In the genomic region with DNA sequence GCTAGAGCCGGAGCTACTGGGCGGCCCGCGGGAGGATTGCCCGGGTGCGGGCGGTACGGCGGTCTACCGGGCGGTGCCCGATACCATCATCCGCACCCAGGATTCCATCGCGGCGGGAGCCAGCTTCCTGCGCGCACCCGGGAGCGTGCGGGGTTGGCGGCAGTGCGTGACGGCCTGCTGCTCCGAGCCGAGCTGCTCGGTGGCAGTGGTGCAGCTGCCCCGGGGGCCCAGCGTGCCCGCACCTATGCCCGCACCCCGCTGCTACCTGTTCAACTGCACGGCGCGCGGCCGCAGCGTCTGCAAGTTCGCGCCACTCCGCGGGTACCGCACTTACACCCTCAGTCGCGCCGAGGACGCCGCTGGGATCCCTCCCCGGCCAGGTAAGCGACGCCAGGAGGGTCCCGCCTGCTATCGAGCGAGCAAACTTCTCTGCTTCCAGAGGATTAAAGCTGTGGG, we compare ENCODE assay signal across 8 mouse cellular contexts. TPM values are rescaled to one million over a fixed set of nuclear protein-coding genes. Genes with fewer than 3 reads are reported as not detected.
DNase-seq lines count a peak whose midpoint lies in the region; ATAC-seq and TF ChIP-seq lines count a peak whose summit lies in the region.

No protein-coding gene starts in this region.

- no peak for TF ChIP-seq CTCF in kidney, postnatal 0 days (IDR thresholded peaks at IDR 0.05; ENCODE audit: low read depth)

- DNase-seq in kidney, postnatal 0 days (ENCODE audit: low spot score): no peak
- no peak for DNase-seq in kidney, adult 9 months
- peak; percentile 54 for DNase-seq in MN1 (ENCODE audit: low spot score)
- no peak for DNase-seq in left cerebral cortex, postnatal 4 days
- no peak for DNase-seq in gastrocnemius, adult 18-20 months (ENCODE audit: low spot score)

- H3K9ac ChIP-seq in kidney, postnatal 0 days (ENCODE audit: low read depth, low read length): peak overlapping the region; percentile 37; the same call in 1 of the 2 replicates
- 0 out of 2 replicates have a peak overlapping the region, but pooled peaks have one; percentile 18 for H3K9ac ChIP-seq in embryonic facial prominence, embryonic 15.5 days
- peak overlapping the region; percentile 61 for H3K9ac ChIP-seq in limb, embryonic 13.5 days
- H3K9ac ChIP-seq in stomach, embryonic 15.5 days: peak overlapping the region; percentile 30; the same call in 1 of the 2 replicates

- peaks cover 6% of the 10 kb centered on the region; the same call in 1 of the 2 replicates for H3K27me3 ChIP-seq in kidney, postnatal 0 days (ENCODE audit: insufficient read depth, low read length)
- peaks cover 24% of the 10 kb centered on the region for H3K27me3 ChIP-seq in embryonic facial prominence, embryonic 15.5 days
- H3K27me3 ChIP-seq in limb, embryonic 13.5 days: peaks cover 33% of the 10 kb centered on the region
- peaks cover 5% of the 10 kb centered on the region; the same call in 1 of the 2 replicates for H3K27me3 ChIP-seq in stomach, embryonic 15.5 days (replicated peaks)

- H3K27ac ChIP-seq in kidney, postnatal 0 days: no peak overlapping the region
- H3K27ac ChIP-seq in embryonic facial prominence, embryonic 15.5 days (replicated peaks): no peak overlapping the region
- no peak overlapping the region for H3K27ac ChIP-seq in limb, embryonic 13.5 days
- H3K27ac ChIP-seq in stomach, embryonic 15.5 days: no peak overlapping the region

- intact Hi-C loops in left cerebral cortex, postnatal 4 days (cut with DNase I): no loop called here

- H3K36me3 ChIP-seq in kidney, postnatal 0 days (ENCODE audit: insufficient read depth, low read length): no peaks in the 10 kb centered on the region
- H3K36me3 ChIP-seq in embryonic facial prominence, embryonic 15.5 days: no peaks in the 10 kb centered on the region
- H3K36me3 ChIP-seq in limb, embryonic 13.5 days: no peaks in the 10 kb centered on the region
- H3K36me3 ChIP-seq in stomach, embryonic 15.5 days: no peaks in the 10 kb centered on the region

- no peaks in the 10 kb centered on the region for H3K9me3 ChIP-seq in kidney, postnatal 0 days (replicated peaks; ENCODE audit: low read length)
- no peaks in the 10 kb centered on the region for H3K9me3 ChIP-seq in embryonic facial prominence, embryonic 15.5 days (replicated peaks)
- no peaks in the 10 kb centered on the region for H3K9me3 ChIP-seq in limb, embryonic 13.5 days
- H3K9me3 ChIP-seq in stomach, embryonic 15.5 days: no peaks in the 10 kb centered on the region

- peak overlapping the region; percentile 99 for H3K4me2 ChIP-seq in kidney, postnatal 0 days (ENCODE audit: low read length)
- H3K4me2 ChIP-seq in embryonic facial prominence, embryonic 15.5 days (replicated peaks): peak overlapping the region; percentile 100
- H3K4me2 ChIP-seq in limb, embryonic 13.5 days (replicated peaks): peak overlapping the region; percentile 99
- H3K4me2 ChIP-seq in stomach, embryonic 15.5 days: peak overlapping the region; percentile 100

- peak overlapping the region; percentile 61 for H3K4me3 ChIP-seq in kidney, postnatal 0 days (replicated peaks; ENCODE audit: low read depth, low read length)
- H3K4me3 ChIP-seq in embryonic facial prominence, embryonic 15.5 days (replicated peaks): peak overlapping the region; percentile 71
- peak overlapping the region; percentile 65 for H3K4me3 ChIP-seq in limb, embryonic 13.5 days
- H3K4me3 ChIP-seq in stomach, embryonic 15.5 days (replicated peaks): peak overlapping the region; percentile 70

- H3K4me1 ChIP-seq in kidney, postnatal 0 days (replicated peaks; ENCODE audit: insufficient read depth, low read length): peaks cover 6% of the 10 kb centered on the region
- peaks cover 7% of the 10 kb centered on the region for H3K4me1 ChIP-seq in embryonic facial prominence, embryonic 15.5 days
- peaks cover 8% of the 10 kb centered on the region for H3K4me1 ChIP-seq in limb, embryonic 13.5 days
- peaks cover 9% of the 10 kb centered on the region for H3K4me1 ChIP-seq in stomach, embryonic 15.5 days

- WGBS in kidney, postnatal 0 days: under 1% methylated on average over 54 of the region's 54 CpGs
- WGBS in embryonic facial prominence, embryonic 15.5 days: under 1% methylated on average over 54 of the region's 54 CpGs
- 1% methylated on average over 44 of the region's 54 CpGs for WGBS in limb, embryonic 13.5 days
- WGBS in stomach, embryonic 15.5 days: under 1% methylated on average over 54 of the region's 54 CpGs

- peak; percentile 29 for ATAC-seq in kidney, postnatal 0 days (replicated peaks; ENCODE audit: low FRiP score, low read depth)
- peak; percentile 21 for ATAC-seq in embryonic facial prominence, embryonic 15.5 days (ENCODE audit: insufficient number of reproducible peaks, low FRiP score, low TSS enrichment, low read depth)
- ATAC-seq in limb, embryonic 13.5 days (ENCODE audit: low FRiP score, low read depth): no peak
- 0 out of 2 replicates have a peak, but pooled peaks have one; percentile 20 for ATAC-seq in stomach, embryonic 15.5 days (ENCODE audit: insufficient read depth, low FRiP score, low read depth)

RNA-seq across cellular contexts. Expression of gene Lrp11, which starts 0.7 kb away (rescaled TPM):
- 0.91 and 1.0 TPM in 2 replicates for polyA plus RNA-seq in kidney, postnatal 0 days (2015; fragmentation: Nextera tagmentation; extraction: Ambion mirVana)
- 3.0 and 4.0 TPM in 2 replicates for polyA plus RNA-seq in embryonic facial prominence, embryonic 15.5 days (2015; fragmentation: Nextera tagmentation; extraction: Ambion mirVana)
- polyA plus RNA-seq in limb, embryonic 13.5 days (2015; fragmentation: Nextera tagmentation; extraction: Ambion mirVana): 1.2 and 1.3 TPM in 2 replicates
- polyA plus RNA-seq in stomach, embryonic 15.5 days (2015; fragmentation: Nextera tagmentation; extraction: Ambion mirVana): 5.6 and 6.2 TPM in 2 replicates
- 10 to 100 TPM; 74.0 to 83.9 TPM for total RNA-seq in left cerebral cortex, postnatal 4 days (2021)
- total RNA-seq in gastrocnemius, adult 18-20 months (2021): 1 to 10 TPM; 1.6 to 1.7 TPM
